Mouse (Mus musculus) neural tube, embryonic 12.5 days (tissue): Measurements from ENCODE around the gene Acer1. TPM values are rescaled to one million over a fixed set of nuclear protein-coding genes. Genes with fewer than 3 reads are reported as not detected.

Experiments
- ATAC-seq: fragments of 200-750 bp; cut with Nextera tagmentation; 2 replicates; pipeline ENCODE4 v1.8.0; 2017; ENCODE audit warnings: low read depth, mild to moderate bottlenecking, moderate TSS enrichment, moderate library complexity; ENCODE audit not compliant: low FRiP score
- H3K27ac ChIP-seq: fragments of 300-500 bp; sonication (generic); 2 replicates; pipeline ENCODE4 v1.5.1; 2016
- H3K27me3 ChIP-seq: fragments of 300-500 bp; sonication (generic); replicated peaks from 2 replicates; pipeline ENCODE4 v1.6.1; 2016; ENCODE audit warnings: mild to moderate bottlenecking
- H3K36me3 ChIP-seq: fragments of 300-500 bp; sonication (generic); 2 replicates; pipeline ENCODE4 v1.6.1; 2016; ENCODE audit warnings: mild to moderate bottlenecking
- H3K4me1 ChIP-seq: fragments of 300-500 bp; sonication (generic); 2 replicates; pipeline ENCODE4 v1.6.1; 2016
- H3K4me2 ChIP-seq: fragments of 300-500 bp; sonication (generic); replicated peaks from 2 replicates; pipeline ENCODE4 v1.6.1; 2016; ENCODE audit warnings: mild to moderate bottlenecking
- H3K4me3 ChIP-seq: fragments of 300-500 bp; sonication (generic); 2 replicates; pipeline ENCODE4 v1.5.1; 2016
- H3K9ac ChIP-seq: fragments of 300-500 bp; sonication (generic); 2 replicates; pipeline ENCODE4 v1.6.1; 2016; ENCODE audit warnings: mild to moderate bottlenecking
- H3K9me3 ChIP-seq: fragments of 300-500 bp; sonication (generic); 2 replicates; pipeline ENCODE4 v1.6.1; 2016; ENCODE audit warnings: mild to moderate bottlenecking
- WGBS: fragments of 180-500 bp; shearing (Covaris S2); methylation state at CpG from one replicate; pipeline ENCODE4 v1.1.7; 2016; 5-methylcytosine and 5-hydroxymethylcytosine counted together
- polyA plus RNA-seq: library from polyadenylated mRNA; unstranded; fragments of >200 nt; fragmentation: Nextera tagmentation; extraction: Ambion mirVana; gene quantifications from 2 replicates; pipeline ENCODE4 v1.2.1, GENCODE M21; 2016

Gene Acer1
- polyA plus RNA-seq, 1 experiment from 2014 or later: not detected

GRCm38 (mm10) chr17:56962642-56963405 lies 19.1 kb downstream of the Acer1 start:
- no peaks in the 10 kb centered on the region for H3K36me3 ChIP-seq
- WGBS: 90% methylated on average over 5 of the region's 5 CpGs
- H3K4me1 ChIP-seq: no peaks in the 10 kb centered on the region

GRCm38 (mm10) chr17:56961880-56962279 lies 20.0 kb downstream of the Acer1 start:
- H3K4me2 ChIP-seq: no peak overlapping the region
- no peak overlapping the region for H3K27ac ChIP-seq
- no peak overlapping the region for H3K4me3 ChIP-seq
- no peaks in the 10 kb centered on the region for H3K9me3 ChIP-seq
- H3K4me1 ChIP-seq: no peaks in the 10 kb centered on the region
- no peaks in the 10 kb centered on the region; the same call in 1 of the 2 replicates for H3K27me3 ChIP-seq
- WGBS: 93% methylated on average over 4 of the region's 4 CpGs
- no peak overlapping the region for H3K9ac ChIP-seq
- H3K36me3 ChIP-seq: no peaks in the 10 kb centered on the region
- ATAC-seq: no peak

More at GRCm38 (mm10) chr17:56962642-56963405, 19.1 kb downstream of the Acer1 start:
- H3K4me2 ChIP-seq: no peak overlapping the region
- ATAC-seq: no peak
- H3K27me3 ChIP-seq: no peaks in the 10 kb centered on the region; the same call in 1 of the 2 replicates
- H3K27ac ChIP-seq: no peak overlapping the region
- H3K4me3 ChIP-seq: no peak overlapping the region
- no peaks in the 10 kb centered on the region for H3K9me3 ChIP-seq
- no peak overlapping the region for H3K9ac ChIP-seq

DNA sequence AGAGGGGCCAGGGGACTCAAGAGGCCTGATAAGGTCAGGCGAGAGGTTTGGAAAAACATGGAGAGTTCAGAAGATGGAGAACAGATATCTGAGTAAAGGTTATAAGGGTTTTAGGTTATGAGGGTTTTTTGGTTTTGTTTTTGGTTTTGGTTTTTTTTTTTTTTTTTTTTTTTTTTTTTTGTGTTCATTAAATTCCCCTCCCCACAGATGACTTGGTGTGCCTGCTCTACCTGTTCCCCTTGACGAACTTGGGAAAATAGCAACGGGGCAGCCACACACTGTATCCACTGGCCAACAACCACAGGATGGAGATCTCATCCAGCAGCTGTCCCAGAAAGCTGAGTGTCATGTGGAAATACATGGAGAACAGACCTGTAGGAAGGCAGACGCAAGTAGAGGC lies 23.3 kb downstream of the Acer1 start:
- H3K4me1 ChIP-seq: no peaks in the 10 kb centered on the region
- H3K27me3 ChIP-seq: no peaks in the 10 kb centered on the region; the same call in 1 of the 2 replicates
- H3K27ac ChIP-seq: no peak overlapping the region
- 89% methylated on average over 4 of the region's 4 CpGs for WGBS
- H3K36me3 ChIP-seq: no peaks in the 10 kb centered on the region
- ATAC-seq: no peak
- no peak overlapping the region for H3K4me2 ChIP-seq
- no peak overlapping the region for H3K9ac ChIP-seq
- H3K4me3 ChIP-seq: no peak overlapping the region
- no peaks in the 10 kb centered on the region for H3K9me3 ChIP-seq

DNA sequence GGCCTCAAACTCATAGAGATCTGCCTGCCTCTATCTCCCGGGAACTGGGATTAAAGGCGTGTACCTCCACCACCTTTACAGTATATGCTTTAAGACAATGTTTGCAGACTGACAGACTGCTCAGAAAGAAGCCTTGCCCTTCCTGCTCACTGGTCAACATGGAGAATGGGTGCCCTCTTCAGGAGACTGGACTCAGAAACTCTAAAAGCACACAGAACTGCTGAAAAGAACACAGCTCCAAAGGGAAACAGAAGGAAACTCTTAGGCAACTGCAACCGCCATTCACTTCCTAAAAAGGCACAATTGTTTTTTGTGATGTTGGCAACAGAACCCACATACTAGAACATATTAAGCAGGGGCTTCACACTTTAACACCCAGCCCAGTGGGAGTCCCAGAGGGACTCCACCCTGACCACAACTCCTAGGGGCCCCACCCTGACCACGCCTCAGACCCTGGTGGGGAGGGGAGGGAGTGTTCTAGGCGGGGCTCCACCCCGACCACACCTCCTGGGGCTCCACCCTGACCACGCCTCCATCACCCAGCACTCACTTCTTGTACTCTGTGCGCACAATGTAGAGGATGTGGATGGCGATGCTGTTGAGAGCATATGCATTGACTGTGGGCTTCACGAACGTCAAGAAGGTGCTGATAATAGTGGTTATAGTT lies 24.0 kb downstream of the Acer1 start:
- Histone ChIP-seq H3K4me2 (no peak overlapping the region), H3K27ac (no peak overlapping the region), H3K9me3 (no peaks in the 10 kb centered on the region), H3K9ac (no peak overlapping the region), H3K36me3 (no peaks in the 10 kb centered on the region), H3K27me3 (no peaks in the 10 kb centered on the region; the same call in 1 of the 2 replicates), H3K4me1 (no peaks in the 10 kb centered on the region), H3K4me3 (no peak overlapping the region)
- 37% methylated on average over 11 of the region's 11 CpGs for WGBS
- ATAC-seq: no peak

DNA sequence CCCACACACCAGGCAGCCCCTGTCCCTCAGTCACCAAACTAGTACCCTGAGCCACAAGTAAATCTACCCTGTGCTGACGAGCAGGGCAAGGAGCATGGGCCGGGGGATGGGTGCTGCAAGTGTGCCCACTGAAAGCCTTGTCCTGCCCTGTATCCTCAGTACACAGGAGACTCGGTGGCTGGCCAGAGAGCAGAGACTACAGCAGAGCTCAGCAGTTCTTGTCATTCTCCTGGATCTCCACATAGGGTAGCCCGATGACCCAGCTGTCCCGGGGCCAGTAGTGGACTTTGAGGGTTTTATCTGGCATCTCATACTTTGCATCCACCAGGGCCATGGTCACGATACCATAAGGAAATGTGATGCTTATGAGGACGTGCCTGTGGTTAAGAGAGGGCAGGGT lies 27.1 kb downstream of the Acer1 start:
- Histone ChIP-seq H3K4me2 (no peak overlapping the region), H3K9ac (no peak overlapping the region), H3K4me3 (no peak overlapping the region), H3K27ac (no peak overlapping the region), H3K27me3 (no peaks in the 10 kb centered on the region; the same call in 1 of the 2 replicates), H3K4me1 (no peaks in the 10 kb centered on the region), H3K36me3 (no peaks in the 10 kb centered on the region), H3K9me3 (no peaks in the 10 kb centered on the region)
- ATAC-seq: no peak
- 84% methylated on average over 7 of the region's 7 CpGs for WGBS

DNA sequence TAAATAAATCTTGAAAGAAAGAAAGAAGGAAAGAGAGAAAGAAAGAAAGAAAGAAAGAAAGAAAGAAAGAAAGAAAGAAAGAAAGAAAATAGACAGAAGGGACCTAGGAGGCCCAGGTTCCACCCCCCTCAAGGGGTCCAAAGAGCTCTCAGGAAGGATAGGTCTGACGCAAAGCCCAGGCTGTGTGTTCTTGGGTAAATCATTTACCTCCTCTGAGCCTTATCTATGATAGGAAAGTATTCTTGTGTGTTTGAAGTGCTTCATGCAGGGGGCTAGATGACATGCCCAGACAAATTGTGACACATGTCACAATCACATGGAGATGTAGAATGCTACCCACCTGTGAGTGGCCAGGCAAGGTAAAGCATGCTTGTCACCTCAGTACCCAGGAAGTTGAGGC lies 29.3 kb downstream of the Acer1 start:
- Histone ChIP-seq H3K4me2 (no peak overlapping the region), H3K9ac (no peak overlapping the region), H3K4me3 (no peak overlapping the region), H3K36me3 (no peaks in the 10 kb centered on the region), H3K27me3 (no peaks in the 10 kb centered on the region), H3K9me3 (no peaks in the 10 kb centered on the region), H3K27ac (no peak overlapping the region), H3K4me1 (no peaks in the 10 kb centered on the region)
- ATAC-seq: no peak
- 92% methylated on average over 1 of the region's 1 CpGs for WGBS

DNA sequence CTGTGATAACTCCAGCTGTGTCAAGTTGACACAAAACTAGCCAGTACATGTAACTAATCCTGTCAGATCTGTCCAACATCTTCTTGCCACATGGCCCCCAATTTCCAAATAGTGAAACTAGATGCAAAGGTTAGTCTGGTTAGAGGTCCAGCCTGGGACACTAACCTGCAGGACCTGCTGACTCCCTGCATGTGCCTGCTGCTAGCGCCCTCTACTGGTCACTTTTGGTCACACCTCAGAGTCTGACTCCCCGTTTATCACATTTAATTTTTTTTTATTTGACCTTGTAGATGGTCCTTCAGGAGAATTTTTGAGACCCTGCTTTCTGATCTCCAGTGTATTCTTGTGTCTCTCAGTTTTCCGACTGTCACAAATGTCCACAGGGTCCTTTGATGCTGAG lies 31.0 kb downstream of the Acer1 start:
- H3K36me3 ChIP-seq: no peaks in the 10 kb centered on the region
- 16% methylated on average over 3 of the region's 3 CpGs for WGBS
- no peak for ATAC-seq

GRCm38 (mm10) chr17:56938751-56939150 lies 43.2 kb downstream of the Acer1 start:
- WGBS: 90% methylated on average over 4 of the region's 4 CpGs
- H3K4me2 ChIP-seq: no peak overlapping the region
- no peaks in the 10 kb centered on the region for H3K9me3 ChIP-seq
- no peak for ATAC-seq
- no peak overlapping the region for H3K27ac ChIP-seq
- no peak overlapping the region for H3K4me3 ChIP-seq
- H3K9ac ChIP-seq: no peak overlapping the region
- H3K4me1 ChIP-seq: peaks cover 13% of the 10 kb centered on the region
- no peaks in the 10 kb centered on the region; the same call in 1 of the 2 replicates for H3K27me3 ChIP-seq
- H3K36me3 ChIP-seq: no peaks in the 10 kb centered on the region

More for the DNA sequence above, 31.0 kb downstream of the Acer1 start:
- no peaks in the 10 kb centered on the region for H3K4me1 ChIP-seq
- H3K9me3 ChIP-seq: no peaks in the 10 kb centered on the region
- H3K4me2 ChIP-seq: no peak overlapping the region
- H3K4me3 ChIP-seq: no peak overlapping the region
- H3K27ac ChIP-seq: no peak overlapping the region
- H3K9ac ChIP-seq: no peak overlapping the region
- H3K27me3 ChIP-seq: no peaks in the 10 kb centered on the region

DNA sequence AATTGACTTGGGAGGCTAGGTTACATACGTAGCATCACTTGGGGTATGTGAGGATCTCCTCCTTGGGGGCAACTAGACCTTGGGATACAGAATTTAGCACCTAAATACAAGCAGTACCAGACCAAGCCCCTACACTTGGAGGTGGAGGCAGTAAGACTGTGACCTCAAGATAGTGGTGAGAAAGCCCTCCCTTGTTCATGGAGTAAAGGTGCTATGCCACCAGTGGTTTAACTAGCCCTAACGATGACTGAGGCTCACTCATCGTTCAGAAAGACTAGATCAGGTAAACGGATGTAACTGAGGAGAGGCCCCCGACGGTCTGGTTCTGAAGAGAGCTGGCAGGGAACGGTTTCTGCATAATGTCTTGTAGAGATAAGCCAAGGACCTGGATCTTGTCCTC lies 45.2 kb downstream of the Acer1 start:
- no peak overlapping the region for H3K27ac ChIP-seq
- no peaks in the 10 kb centered on the region for H3K36me3 ChIP-seq
- no peak for ATAC-seq
- 96% methylated on average over 7 of the region's 7 CpGs for WGBS
- H3K4me3 ChIP-seq: no peak overlapping the region
- H3K4me2 ChIP-seq: no peak overlapping the region
- no peak overlapping the region for H3K9ac ChIP-seq
- no peaks in the 10 kb centered on the region; the same call in 1 of the 2 replicates for H3K27me3 ChIP-seq
- H3K4me1 ChIP-seq: peaks cover 32% of the 10 kb centered on the region
- H3K9me3 ChIP-seq: no peaks in the 10 kb centered on the region

GRCm38 (mm10) chr17:56935363-56936131 lies 46.4 kb downstream of the Acer1 start, which contains the start of gene Mllt1:
Gene Mllt1 (minus strand): TSS chr17:56935415.
- H3K4me1 ChIP-seq: peaks cover 32% of the 10 kb centered on the region

GRCm38 (mm10) chr17:56934545-56935330 lies 47.2 kb downstream of the Acer1 start:
- peaks cover 36% of the 10 kb centered on the region for H3K4me1 ChIP-seq
- peak; percentile 66 for ATAC-seq

More at GRCm38 (mm10) chr17:56935363-56936131, 46.4 kb downstream of the Acer1 start, which contains the start of gene Mllt1:
- no peaks in the 10 kb centered on the region for H3K36me3 ChIP-seq
- peak within 1 kb of the TSS; percentile 79; the same call in 1 of the 2 replicates for H3K27ac ChIP-seq
- peak within 1 kb of the TSS; percentile 93 for H3K4me3 ChIP-seq
- H3K9ac ChIP-seq: peak within 1 kb of the TSS; percentile 99
- H3K27me3 ChIP-seq: no peaks in the 10 kb centered on the region; the same call in 1 of the 2 replicates
- H3K9me3 ChIP-seq: no peaks in the 10 kb centered on the region
- WGBS: 3% methylated on average over 76 of the region's 76 CpGs
- H3K4me2 ChIP-seq: peak within 1 kb of the TSS; percentile 89
- peak; percentile 98 for ATAC-seq

More at GRCm38 (mm10) chr17:56934545-56935330, 47.2 kb downstream of the Acer1 start:
- Histone ChIP-seq H3K36me3 (no peaks in the 10 kb centered on the region), H3K9me3 (no peaks in the 10 kb centered on the region), H3K27me3 (no peaks in the 10 kb centered on the region; the same call in 1 of the 2 replicates), H3K9ac (peak overlapping the region; percentile 99), H3K4me2 (peak overlapping the region; percentile 89), H3K27ac (peak overlapping the region; percentile 79; the same call in 1 of the 2 replicates), H3K4me3 (peak overlapping the region; percentile 93)
- 2% methylated on average over 35 of the region's 45 CpGs for WGBS
